Mouse (Mus musculus) MEL (cell line): ENCODE measurements at regions not wholly inside any gene's neighbourhood (a gene's known extent, or its start where the extent isn't known, plus 50 kb on each side); places are given as distances from the start of the nearest gene placed in this dataset.

ENCODE experiments used
- CHD2 ChIP-seq: IDR thresholded peaks from 2 replicates; pipeline ENCODE4 v1.6.1; 2011; ENCODE audit warnings: low read length, improper control_type of control experiment
- SMC3 ChIP-seq: IDR thresholded peaks from 2 replicates; pipeline ENCODE4 v1.6.1; 2011; ENCODE audit warnings: low read depth, low read length, improper control_type of control experiment
- UBTF ChIP-seq: IDR thresholded peaks from 2 replicates; pipeline ENCODE4 v1.6.1; 2012; ENCODE audit warnings: low read depth, mild to moderate bottlenecking, inconsistent platforms, low read length, improper control_type of control experiment, moderate library complexity, borderline replicate concordance; ENCODE audit not compliant: insufficient read depth

DNA sequence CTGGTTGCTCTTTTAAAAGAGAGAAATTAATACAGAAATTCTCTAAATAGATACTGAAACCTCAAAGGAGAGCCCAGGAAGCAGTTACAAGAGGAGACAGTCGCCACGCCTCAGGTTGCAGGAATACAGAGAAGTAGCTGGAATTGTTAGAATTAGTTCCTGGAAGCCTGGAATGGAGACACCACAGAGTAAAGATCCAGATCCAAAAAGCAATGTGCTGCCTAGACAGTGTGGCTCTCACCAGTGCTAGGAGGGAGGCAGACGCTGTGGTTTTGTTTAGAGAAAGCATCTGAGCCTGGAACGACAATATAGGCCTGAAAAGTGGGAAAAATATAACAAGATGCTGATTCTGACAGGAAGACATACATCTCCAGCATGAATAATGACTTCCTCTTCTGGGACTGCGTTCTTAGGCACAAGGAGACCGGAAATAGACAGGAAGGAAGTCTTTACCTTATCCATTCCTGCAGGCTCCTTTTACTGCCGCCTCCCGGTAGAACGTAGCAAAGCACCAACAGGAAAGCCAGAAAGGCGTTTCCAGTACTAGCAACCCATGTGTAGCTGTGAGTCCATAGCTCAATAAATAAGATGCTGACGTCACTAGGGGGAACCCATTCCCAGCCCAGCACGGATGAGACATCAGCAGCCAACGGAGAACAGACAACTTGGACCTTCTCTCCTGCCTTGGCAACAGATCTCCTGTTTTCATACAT lies 59.4 kb upstream of the Sfrp2 start:
- no peak for TF ChIP-seq CHD2
- no peak for TF ChIP-seq UBTF
- TF ChIP-seq SMC3: no peak
